Mouse (Mus musculus) testis, adult 2 months (tissue): ENCODE results near the gene Tor1aip2. TPM values are rescaled to one million over a fixed set of nuclear protein-coding genes. Genes with fewer than 3 reads are reported as not detected.
A peak's percentile ranks its signal among the peaks of the same experiment; 100 is the strongest.

ENCODE experiments used
- H3K27ac ChIP-seq: fragments of 200-500 bp; 2 replicates; pipeline ENCODE4 v1.5.1; 2012; ENCODE audit warnings: low read depth, low read length; ENCODE audit not compliant: control insufficient read depth, insufficient read depth
- H3K27me3 ChIP-seq: fragments of 200-500 bp; 2 replicates; pipeline ENCODE4 v1.6.1; 2012; ENCODE audit warnings: mild to moderate bottlenecking, low read length, moderate library complexity; ENCODE audit not compliant: control insufficient read depth, insufficient read depth
- H3K36me3 ChIP-seq: fragments of 200-500 bp; 2 replicates; pipeline ENCODE4 v1.6.1; 2012; ENCODE audit warnings: mild to moderate bottlenecking, low read length; ENCODE audit not compliant: control insufficient read depth, insufficient read depth
- H3K4me1 ChIP-seq: fragments of 200-500 bp; 2 replicates; pipeline ENCODE4 v1.6.1; 2012; ENCODE audit warnings: low read length; ENCODE audit not compliant: control insufficient read depth, insufficient read depth
- H3K4me3 ChIP-seq: fragments of 200-500 bp; 2 replicates; pipeline ENCODE4 v1.5.1; 2012; ENCODE audit warnings: low read depth, mild to moderate bottlenecking, low read length, moderate library complexity, mixed read lengths; ENCODE audit not compliant: control insufficient read depth
- CTCF ChIP-seq: fragments of 200-500 bp; IDR thresholded peaks from 2 replicates; pipeline ENCODE4 v1.5.1; 2012; ENCODE audit warnings: low read depth, mild to moderate bottlenecking, inconsistent platforms, low read length, moderate library complexity; ENCODE audit not compliant: control insufficient read depth, insufficient read depth, insufficient replicate concordance
- POLR2A ChIP-seq: fragments of 200-500 bp; IDR thresholded peaks from 2 replicates; pipeline ENCODE4 v1.6.1; 2012; ENCODE audit warnings: low read depth, mild to moderate bottlenecking, inconsistent platforms, low read length, moderate library complexity; ENCODE audit not compliant: control insufficient read depth
- polyA plus RNA-seq: library from polyadenylated mRNA; depleted of rRNA; stranded (reverse); fragments of >200 nt; gene quantifications from 2 replicates; pipeline ENCODE4 v1.2.3, GENCODE M21; 2012

The Tor1aip2 gene
- polyA plus RNA-seq, 1 experiment, result 59.8 TPM

DNA sequence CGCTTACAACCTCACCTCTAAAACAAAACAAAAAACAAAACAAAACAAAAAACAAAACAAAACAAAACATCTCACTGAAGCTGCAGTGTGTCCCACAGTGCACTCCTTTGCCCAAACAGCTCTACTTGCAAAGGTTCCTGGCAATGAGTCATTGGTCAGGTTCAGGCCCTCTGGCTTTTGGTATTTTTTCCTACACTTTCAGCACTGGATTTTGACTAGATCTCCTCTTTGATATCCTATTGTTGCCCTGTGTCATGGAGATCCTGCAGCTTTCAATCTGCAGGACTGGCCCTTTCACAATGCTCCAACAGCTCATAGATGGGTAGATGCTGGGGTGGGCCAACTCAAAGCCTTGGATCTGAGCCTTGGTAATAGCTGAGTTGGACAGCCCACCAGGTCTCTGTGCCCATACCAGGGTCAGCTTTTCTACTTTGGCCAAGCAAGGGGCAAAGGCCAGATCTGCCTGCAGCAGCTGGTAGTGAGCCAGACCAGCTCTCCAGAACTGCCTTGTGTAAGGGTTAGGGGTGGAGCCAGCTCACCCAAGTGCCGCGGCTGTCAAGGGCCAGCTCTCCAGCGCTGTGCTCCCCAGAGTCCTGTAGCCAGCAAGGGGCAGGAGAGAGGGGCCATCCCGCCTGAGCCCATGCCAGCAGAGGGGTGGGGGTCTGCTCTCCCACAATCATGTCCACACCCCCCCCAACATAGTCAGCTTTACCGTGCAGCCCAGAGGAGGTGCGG, 31.8 kb upstream of the Tor1aip2 start:
- no peaks in the 10 kb centered on the region; the same call in none of the 2 replicates for H3K36me3 ChIP-seq
- H3K27ac ChIP-seq, result no peak overlapping the region
- H3K27me3 ChIP-seq, result no peaks in the 10 kb centered on the region
- no peak overlapping the region for H3K4me3 ChIP-seq
- H3K4me1 ChIP-seq, result no peaks in the 10 kb centered on the region
- TF ChIP-seq POLR2A (no peak), CTCF (no peak)

DNA sequence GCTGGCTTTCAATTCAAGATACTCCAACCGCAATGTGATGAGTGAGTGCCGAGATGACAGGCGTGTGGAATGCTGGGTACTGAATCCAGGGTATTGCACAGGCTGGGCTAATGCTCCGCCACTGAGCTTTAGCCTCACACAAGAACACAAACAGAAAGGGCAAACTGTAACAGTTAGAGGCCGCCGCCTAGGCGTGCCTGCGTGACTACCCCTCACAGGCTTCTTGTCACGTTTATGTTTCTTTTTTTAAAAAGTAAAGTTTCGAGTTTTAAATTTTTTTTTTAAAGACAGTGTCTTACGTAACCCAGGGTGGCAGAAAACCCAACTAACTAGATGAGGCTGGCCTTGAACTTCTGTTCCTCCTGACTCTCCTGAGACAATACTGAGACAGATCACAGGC, 29.3 kb upstream of the Tor1aip2 start:
- TF ChIP-seq POLR2A (no peak), CTCF (no peak)
- Histone ChIP-seq H3K4me1 (no peaks in the 10 kb centered on the region), H3K4me3 (no peak overlapping the region), H3K27ac (no peak overlapping the region), H3K27me3 (no peaks in the 10 kb centered on the region), H3K36me3 (no peaks in the 10 kb centered on the region; the same call in none of the 2 replicates)

DNA sequence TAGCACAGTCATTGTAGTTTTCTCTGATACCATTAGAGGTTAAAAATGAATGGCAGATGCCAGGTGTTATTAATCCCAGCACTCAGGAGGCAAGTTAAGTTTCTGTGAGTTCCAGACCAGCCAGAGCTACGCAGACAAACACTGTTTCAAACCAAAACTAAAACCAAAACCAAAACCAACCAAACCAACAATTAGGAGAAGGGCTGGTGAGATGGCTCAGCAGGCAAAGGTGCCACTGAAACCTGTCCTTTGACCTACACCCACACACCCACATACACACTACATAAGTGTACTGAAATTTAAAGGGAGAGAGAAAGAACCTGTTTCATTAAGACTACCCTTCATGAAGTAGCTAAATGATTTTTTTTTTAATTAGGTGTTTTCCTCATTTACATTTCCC, 26.2 kb upstream of the Tor1aip2 start:
- H3K4me3 ChIP-seq, result no peak overlapping the region
- no peaks in the 10 kb centered on the region for H3K4me1 ChIP-seq
- no peak overlapping the region for H3K27ac ChIP-seq
- no peaks in the 10 kb centered on the region; the same call in none of the 2 replicates for H3K36me3 ChIP-seq
- TF ChIP-seq CTCF (no peak), POLR2A (no peak)
- H3K27me3 ChIP-seq, result no peaks in the 10 kb centered on the region

DNA sequence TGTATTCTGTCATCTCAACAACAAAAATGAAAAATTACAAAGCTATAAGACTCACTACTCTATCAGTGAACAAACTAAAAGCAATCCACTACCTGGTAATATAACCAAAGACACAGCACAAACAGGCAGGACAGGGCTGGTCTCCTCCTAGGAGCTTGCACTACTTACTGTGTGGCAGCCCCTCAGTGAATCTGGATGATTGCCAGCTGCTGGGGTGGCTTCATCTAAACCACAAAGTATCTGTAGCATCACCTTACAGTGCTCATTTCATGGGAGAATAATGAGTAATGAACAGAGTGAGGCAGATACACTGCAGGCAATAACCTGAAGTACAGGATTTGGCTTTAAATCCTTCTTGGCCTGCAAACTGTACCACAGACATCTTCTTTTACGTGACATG, 15.4 kb upstream of the Tor1aip2 start:
- Histone ChIP-seq H3K4me3 (peak overlapping the region; percentile 91), H3K36me3 (peaks cover 1% of the 10 kb centered on the region), H3K27me3 (no peaks in the 10 kb centered on the region), H3K4me1 (peaks cover 2% of the 10 kb centered on the region; the same call in 1 of the 2 replicates), H3K27ac (peak overlapping the region; percentile 49)
- TF ChIP-seq CTCF (no peak), POLR2A (no peak)

DNA sequence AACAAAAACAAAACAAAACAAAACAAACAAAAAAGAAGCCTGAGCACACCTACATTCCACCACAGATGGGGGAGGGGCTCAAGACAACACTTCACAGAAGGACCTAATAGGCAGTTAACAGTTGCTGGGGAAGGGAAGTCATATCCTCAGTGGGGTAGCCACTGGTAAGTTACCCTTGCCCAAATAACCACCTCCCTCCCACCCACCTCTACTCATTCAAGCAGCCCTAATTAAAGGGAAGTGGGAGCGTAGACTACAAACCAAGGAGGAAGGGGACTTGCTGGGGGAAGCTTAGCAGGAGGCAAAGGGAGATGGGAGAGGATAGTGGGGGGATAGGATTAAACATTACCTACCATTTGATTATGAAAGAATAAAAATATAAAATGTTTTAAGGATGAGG, 14.8 kb upstream of the Tor1aip2 start:
- peaks cover 1% of the 10 kb centered on the region for H3K36me3 ChIP-seq
- H3K27ac ChIP-seq, result peak overlapping the region; percentile 95
- peaks cover 2% of the 10 kb centered on the region; the same call in 1 of the 2 replicates for H3K4me1 ChIP-seq
- H3K4me3 ChIP-seq, result peak overlapping the region; percentile 91
- TF ChIP-seq POLR2A, result no peak
- TF ChIP-seq CTCF, result no peak
- H3K27me3 ChIP-seq, result no peaks in the 10 kb centered on the region

DNA sequence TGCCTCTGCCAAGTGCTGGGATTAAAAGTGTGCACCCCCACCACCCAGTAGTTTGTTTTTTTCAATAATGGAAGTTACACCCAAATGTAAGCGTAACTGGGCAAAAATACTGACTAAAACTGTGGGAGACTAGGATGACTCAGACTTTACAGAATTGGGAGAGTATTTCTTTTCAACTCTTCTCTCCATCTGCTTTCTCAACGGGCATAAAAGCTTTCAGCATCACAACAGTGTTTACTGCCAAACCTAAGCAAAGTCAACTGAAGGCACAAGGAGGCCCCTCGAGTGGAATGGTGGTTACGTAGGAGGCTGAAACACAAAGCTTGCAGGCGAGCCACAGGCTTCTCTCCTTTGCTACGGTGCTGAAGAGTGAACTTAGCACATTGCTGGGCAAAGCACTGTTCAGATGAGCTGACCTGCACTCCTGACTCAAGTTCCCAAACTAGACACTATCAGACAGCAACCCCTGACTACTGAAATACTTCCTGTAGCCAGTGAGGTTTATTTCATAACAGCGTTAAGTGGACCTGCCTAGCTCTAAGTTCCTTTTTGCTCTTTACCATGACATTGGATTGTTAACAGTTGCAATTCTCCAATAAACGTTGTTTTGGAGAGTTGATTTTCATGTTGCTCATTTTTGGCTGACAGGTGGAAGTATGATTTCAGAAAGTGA, 10.2 kb upstream of the Tor1aip2 start:
- Histone ChIP-seq H3K4me1 (peaks cover 2% of the 10 kb centered on the region; the same call in 1 of the 2 replicates), H3K27me3 (no peaks in the 10 kb centered on the region), H3K4me3 (no peak overlapping the region), H3K36me3 (peaks cover 1% of the 10 kb centered on the region), H3K27ac (no peak overlapping the region)
- TF ChIP-seq POLR2A (no peak), CTCF (no peak)

DNA sequence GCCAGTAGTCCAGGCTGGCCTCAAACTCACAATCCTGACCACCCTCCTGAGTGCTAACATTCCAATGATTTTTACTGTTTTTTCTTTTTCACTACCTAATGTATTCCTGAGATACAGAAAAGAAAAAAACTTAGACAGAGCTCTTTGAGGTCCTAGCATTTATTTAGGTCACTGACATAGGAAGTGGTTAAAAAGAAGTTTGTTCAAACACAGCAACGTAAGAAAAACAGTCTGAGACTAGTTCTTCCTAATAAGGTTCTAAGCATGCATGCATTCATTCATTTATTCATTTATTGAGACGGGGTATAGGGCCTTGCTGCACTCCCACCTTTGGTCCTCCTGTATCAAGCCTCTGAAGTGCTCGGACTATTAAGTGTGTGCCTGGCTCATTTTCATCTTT, 7.4 kb upstream of the Tor1aip2 start:
- no peaks in the 10 kb centered on the region for H3K27me3 ChIP-seq
- TF ChIP-seq CTCF (no peak), POLR2A (no peak)
- H3K36me3 ChIP-seq, result no peaks in the 10 kb centered on the region; the same call in none of the 2 replicates
- no peak overlapping the region for H3K27ac ChIP-seq
- no peak overlapping the region for H3K4me3 ChIP-seq
- H3K4me1 ChIP-seq, result no peaks in the 10 kb centered on the region
